Mouse (Mus musculus) spleen, postnatal 4 days (tissue): Measurements from ENCODE around the gene Cfap74.

ENCODE experiments used
- DNase-seq, 2 experiments: peaks; one replicate each; pipeline ENCODE4 v3.0.0; 2022; ENCODE audit warnings: low spot score in 2 of 2

Cfap74 gene

DNA sequence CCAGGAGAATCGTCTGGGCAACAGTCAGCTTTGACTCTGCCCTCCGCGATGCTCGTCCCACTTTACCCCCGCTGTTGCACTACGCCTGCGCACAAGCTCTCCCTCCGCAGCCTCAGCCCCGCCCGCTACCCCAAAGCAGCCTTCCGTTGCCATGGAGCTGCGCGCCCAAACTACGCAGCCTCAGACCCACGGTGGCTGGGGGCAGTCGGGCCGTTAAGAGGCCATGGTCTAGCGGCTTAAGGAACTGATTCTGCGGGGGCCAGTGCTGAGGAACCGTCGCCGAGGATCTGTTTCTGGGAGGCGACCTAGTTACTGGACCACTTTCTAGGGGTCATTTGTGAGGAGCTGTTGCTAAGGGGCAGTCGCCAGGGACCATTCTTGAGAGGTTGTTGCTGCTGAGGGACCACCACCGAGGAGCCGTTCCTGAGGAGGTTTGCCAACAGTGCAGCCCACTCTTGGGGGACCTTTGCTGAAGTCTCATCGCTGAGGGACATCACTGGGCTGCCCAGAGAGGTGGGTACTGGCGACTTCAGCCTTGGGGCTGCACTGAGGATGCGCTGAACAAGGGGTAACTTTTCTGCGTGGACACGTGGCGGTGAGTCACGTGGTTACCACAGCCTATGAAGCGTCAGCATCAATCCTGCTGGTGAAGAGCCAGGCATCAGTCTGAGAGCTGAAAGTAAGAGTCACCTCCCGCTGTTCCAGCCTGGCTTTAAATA, at the start of gene Cfap74:
Cfap74 (plus strand) TSS at position 133 of the 719 bp plus-strand sequence.
- DNase-seq: peak in 1 of 2 experiments; percentile 31

GRCm38 (mm10) chr4:155359560-155360464, 49.2 kb upstream of the Cfap74 start:
- no peak for DNase-seq

DNA sequence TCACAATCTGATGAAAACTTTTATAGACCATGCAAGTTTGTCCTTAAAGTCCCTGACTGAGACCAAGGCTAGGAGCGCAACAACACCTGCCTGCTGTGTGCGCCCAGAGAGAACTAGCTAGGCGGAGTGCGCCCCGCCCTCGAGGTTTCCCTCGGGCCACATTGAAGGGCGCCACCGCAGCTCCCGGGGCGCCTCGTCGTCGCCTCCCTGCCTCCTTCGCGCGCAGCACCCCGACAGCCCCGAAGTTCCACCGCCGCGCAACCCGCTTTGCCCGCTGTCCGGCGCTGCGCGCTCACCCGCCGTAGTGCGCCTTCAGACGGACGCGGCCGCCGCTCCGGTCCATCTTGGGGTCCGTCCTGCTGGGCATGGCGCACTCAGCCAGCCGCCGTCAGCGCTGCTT, 48.1 kb upstream of the Cfap74 start:
- DNase-seq: no peak

DNA sequence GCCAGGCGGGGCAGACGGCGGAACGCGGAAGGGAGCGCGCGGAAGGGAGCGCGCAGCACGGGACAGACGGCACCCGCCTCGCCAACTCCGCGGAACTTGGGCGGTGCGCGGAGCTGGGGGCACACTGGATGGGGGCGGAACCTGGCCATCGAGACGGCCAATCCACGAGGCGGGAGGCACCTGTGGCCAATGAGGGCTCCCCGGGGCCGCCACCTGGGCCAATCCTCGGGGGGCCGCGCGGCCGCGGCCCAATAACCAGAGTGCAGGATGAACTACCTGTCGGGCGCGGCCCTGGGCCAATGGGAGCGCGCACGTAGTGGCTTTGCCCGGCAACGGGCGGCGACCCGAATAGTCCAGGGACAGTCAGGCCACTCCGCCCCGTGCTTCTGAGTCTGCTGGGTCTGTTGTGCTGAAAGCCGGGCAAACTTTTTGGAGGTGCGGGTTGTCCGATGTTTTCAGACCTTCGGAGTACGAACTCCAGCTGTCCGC, 47.6 kb upstream of the Cfap74 start, which contains the start of gene Prkcz:
Prkcz (minus strand) TSS at position 59 of the 489 bp plus-strand sequence.
- peak; percentile 42 to 69 for DNase-seq

DNA sequence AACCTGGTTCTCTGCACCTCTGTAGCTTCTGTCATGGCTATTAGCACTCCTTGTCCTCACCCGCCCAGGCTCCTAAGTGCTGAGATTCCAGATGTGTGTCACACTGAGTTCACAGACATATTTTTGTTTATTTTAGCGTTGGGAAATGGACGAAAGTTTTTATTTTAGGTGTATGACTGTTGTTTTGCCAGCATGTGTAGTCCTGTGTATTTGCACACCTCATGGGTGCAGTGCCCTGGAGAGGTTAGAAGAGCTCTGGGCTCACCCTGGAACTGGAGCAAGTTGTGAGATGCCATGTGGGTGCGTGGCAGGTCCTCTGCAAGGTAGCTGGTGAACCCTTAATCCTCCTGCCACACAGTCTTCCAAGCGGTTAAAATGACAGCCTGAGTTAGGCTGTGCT, 46.5 kb upstream of the Cfap74 start:
- DNase-seq: no peak

GRCm38 (mm10) chr4:155366784-155367183, 42.2 kb upstream of the Cfap74 start:
- DNase-seq: no peak

DNA sequence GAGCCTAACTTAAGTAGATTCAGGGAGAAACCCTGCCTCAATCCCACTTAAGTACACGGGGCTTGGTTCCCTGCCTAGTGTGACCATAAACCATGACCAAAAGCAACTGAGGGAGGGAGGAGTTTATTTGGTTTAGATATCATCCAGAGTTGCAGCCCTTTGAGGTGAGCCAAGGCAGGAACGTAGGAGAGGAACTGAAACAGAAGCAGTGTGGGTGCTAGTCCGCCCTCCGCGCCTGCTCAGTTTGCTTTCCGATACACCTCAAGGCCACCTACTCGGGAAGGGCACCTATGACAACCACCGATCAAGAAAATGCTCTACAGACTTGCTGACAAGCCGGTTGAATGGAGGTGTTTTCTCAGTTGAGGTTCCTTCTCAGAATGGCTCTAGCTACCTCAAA, 41.3 kb upstream of the Cfap74 start:
- DNase-seq: no peak

DNA sequence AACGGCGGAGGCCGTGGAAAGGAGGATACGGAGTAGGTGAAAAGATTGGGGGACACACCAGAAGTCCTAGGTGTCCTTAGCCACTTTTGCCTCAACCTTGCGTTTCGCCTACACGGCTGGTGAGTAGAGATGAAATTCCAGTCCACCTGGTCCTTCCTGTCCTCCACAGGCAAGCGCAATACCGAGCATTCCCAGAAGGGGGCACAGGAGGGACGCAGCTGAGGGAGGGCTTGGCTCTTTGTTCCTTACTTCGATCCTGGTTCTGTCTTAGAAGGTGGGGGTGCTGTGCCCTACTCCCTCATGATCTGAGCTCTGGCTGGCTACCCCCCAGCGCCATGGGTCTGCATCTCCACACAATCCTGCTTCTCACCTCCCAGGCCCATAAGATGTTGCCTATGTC, 40.3 kb upstream of the Cfap74 start:
- DNase-seq: peak; percentile 43 to 79

- no peak for DNase-seq
Observed at GRCm38 (mm10) chr4:155370737-155371715, 38.0 kb upstream of the Cfap74 start.

DNA sequence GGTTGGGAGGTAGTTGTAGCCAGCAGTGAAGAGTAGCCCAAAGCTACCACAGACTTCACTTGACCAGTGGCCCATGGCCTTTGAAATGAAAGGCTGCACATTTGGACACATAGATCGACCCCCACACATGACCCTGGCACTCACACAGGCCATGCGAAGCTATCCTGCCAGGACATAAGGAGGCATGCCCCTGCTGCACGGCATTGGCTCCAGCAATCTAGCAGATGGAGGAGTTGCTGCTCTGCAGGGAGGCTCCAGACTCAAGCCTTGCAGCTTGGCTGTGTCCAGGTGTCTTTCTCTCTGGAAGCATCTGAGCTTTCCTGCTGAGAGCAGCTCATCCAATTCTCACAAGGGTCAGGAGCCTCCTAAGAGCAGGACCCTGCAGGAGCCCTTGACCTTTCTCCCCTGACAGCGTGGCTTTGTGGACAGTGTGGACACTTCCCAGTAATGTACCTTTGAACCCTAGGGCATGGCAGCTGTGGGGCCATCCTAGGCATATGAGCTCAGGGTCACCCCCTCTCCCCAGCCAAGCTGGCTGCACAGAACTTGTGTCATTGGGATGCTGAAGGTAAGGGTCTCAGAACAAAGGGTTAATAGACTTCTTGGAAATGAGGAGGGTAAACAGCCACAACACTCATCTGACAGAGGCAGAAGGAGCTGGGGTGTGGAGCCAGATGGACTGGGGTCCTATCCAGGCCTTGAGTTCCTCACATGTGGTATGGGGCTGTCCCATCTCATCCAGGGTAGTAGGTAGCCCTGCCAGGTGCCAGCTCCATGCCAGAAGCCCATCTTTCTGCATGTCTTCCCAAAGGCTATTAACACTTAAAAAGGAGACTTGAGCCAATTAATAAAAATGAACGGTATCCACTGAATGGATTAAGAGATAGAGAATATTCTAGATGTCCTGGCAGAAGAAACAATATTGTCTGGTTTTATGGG, 36.9 kb upstream of the Cfap74 start:
- no peak for DNase-seq

DNA sequence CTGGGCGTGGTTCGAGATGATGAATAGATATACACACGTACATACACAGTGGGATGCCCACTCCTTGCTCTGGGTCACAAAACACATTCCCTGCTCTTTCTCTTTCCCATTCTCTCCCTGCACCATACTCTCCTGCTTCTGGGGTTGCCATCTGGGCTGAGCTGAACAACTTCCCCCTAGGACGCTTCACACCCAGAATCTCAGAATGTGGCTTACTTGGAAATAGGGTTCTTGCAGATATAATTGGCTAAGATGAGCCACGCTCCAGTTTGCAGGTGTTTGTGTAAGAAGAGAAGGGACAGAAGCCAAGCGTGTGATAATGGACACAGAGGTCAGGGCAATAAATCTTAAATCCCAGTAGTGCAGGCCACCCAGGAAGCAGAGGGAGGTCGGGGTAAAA, 27.0 kb upstream of the Cfap74 start:
- DNase-seq: no peak

DNA sequence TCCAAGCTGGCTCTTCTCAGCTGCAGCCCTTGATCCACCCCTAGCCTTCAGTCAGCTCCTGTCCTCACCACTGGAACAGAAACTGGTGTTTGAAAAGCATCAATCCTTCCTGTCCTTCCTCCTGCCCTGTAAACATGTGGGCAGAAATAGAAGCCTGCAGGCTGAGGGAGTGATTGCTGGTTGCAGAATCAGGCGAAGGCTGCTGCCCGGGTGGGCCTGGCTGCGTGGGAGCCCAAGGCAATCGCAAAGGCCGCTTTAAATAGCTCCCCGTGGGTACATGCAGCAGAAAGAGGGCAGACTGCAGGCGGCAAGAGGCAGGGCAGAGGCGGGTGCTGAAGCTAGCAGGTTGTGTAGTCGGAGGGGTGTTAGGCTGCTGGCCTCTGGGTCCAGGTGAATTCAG, 26.2 kb upstream of the Cfap74 start:
- no peak for DNase-seq

GRCm38 (mm10) chr4:155383326-155383725, 25.7 kb upstream of the Cfap74 start:
- DNase-seq: no peak

GRCm38 (mm10) chr4:155387166-155387565, 21.8 kb upstream of the Cfap74 start:
- no peak for DNase-seq

- no peak for DNase-seq
Observed at GRCm38 (mm10) chr4:155395471-155395870, 13.5 kb upstream of the Cfap74 start.

DNA sequence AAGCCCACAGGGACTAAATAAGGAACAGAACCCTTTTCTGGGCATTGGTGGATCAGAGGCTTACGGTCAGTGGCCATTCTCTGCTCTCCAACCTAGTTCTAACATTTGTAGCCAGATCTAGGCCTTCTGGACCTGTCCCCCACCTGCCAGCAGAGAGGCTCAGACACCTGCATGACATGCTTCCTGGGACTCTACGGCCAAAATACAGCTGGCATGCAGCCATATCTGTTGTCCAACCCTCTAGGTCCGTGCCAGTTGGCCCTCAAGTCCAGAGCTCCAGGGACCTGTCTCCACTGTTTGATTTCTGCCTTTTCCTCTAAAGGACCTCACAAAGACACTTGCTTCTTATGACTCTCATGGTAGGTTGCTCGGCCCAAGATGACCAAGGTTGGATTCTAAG, 12.2 kb upstream of the Cfap74 start:
- DNase-seq: no peak

- peak; percentile 28 to 69 for DNase-seq
Observed at GRCm38 (mm10) chr4:155397511-155398221, 11.3 kb upstream of the Cfap74 start, which contains the start of gene Gabrd. TSS of gene Gabrd (minus strand) at chr4:155398112.

DNA sequence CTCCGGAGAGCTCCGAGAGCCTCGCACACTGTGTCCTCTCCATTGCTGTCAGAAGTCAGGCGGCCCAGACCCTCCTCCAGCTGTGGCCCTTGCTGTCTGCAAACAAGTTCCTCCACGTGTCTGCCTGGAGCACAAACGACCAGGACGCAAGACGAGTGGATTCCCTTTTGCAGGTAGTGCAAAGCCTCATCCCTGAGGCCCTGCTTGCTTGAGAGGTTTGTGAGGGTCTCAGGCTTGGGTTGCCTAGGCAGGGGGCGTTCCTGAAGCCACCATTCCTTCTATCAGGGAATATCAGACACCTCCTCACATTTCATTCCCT, 10.8 kb upstream of the Cfap74 start:
- no peak for DNase-seq

GRCm38 (mm10) chr4:155401121-155401520, 7.9 kb upstream of the Cfap74 start:
- no peak for DNase-seq

- no peak for DNase-seq
Observed at GRCm38 (mm10) chr4:155402489-155402888, 6.5 kb upstream of the Cfap74 start.
